Mouse (Mus musculus) thymus, adult 2 months (tissue): Measurements from ENCODE around the gene Zcchc4.

Source experiments
- CTCF ChIP-seq: fragments of 200-500 bp; IDR thresholded peaks from 2 replicates; pipeline ENCODE4 v1.5.1; 2012; ENCODE audit warnings: mild to moderate bottlenecking, control low read depth, low read length, moderate library complexity, borderline replicate concordance; ENCODE audit not compliant: control insufficient read depth, poor library complexity, insufficient read depth; ENCODE audit errors: extremely low read depth
- POLR2A ChIP-seq: fragments of 200-500 bp; IDR thresholded peaks from 2 replicates; pipeline ENCODE4 v1.6.1; 2012; ENCODE audit warnings: mild to moderate bottlenecking, low read length, control low read depth, moderate library complexity; ENCODE audit not compliant: control insufficient read depth, poor library complexity, insufficient read depth; ENCODE audit errors: extremely low read depth

GRCm38 (mm10) chr5:52732811-52733210 lies 42.4 kb upstream of the Zcchc4 start:
- no peak for TF ChIP-seq CTCF
- no peak for TF ChIP-seq POLR2A
